Mouse (Mus musculus) adrenal gland, postnatal 25 days (tissue): ENCODE results near the gene Trp53rka. TPM values are rescaled to one million over a fixed set of nuclear protein-coding genes. Genes with fewer than 3 reads are reported as not detected.

Source experiments
- DNase-seq: peaks from one replicate; pipeline ENCODE4 v3.0.0; 2021; ENCODE audit warnings: mixed read lengths
- total RNA-seq: library from RNA; stranded (reverse); gene quantifications from 2 replicates; pipeline ENCODE4 v1.2.3, GENCODE M21; 2021

The Trp53rka gene
- total RNA-seq, 1 experiment from 2014 or later = 15.4 TPM

DNA sequence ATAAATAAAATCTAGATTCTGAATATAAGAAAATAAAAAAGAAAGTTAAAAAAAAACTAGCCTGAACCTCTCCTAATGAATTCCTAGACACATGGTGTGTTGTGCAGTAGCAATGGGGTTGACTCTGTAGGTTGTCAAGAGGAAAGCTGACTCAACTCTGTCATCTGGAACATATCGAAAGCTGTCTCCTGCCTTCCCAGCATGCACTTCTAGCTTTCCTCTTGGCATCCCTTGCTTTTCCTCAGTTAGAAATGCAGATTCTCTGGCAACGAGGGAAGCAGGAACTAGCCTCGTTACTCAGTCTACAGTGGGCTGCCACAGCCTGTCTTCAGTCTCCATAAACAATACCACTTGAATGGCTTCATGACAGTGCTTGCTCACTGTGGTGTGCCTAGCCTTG, 7.3 kb downstream of the Trp53rka start:
- DNase-seq = no peak

DNA sequence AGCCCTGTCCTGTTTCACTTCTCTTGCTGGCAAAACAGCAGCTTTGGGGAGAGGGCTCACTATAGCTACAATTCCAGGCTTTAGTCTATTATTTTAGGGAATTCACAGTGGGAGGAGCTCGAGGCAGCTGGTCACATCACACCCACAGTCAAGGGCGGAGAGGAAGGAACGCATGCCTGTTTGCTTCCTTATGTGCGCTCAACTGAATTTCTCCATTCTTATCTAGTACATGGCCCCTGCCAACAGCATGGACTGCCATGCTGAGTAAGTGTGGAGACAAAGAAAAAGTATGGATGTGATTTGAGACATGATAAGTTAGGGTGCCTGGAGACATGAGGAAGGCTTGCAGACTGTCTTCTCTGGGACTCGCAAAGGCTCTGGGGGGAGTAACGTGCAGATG, 9.0 kb downstream of the Trp53rka start:
- no peak for DNase-seq

DNA sequence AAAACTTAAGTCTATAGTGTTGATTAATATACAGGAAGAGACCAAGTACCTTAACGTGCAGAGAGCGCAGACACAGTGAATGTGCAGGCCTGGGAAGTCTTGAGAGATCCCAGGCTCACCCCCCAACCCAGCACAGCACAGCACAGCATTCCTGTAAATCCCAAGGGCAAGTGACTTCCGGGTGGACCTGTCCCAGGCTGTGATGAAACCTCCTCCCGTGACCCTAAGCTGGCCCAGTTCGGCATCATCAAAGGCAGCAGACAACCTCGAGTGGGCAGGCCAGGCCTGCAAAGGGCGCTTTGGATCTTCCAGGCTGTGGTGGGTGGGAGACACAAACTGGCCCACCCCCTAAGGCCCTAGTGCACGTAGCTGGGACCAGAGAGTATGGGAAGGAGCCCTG, 11.1 kb downstream of the Trp53rka start:
- no peak for DNase-seq

DNA sequence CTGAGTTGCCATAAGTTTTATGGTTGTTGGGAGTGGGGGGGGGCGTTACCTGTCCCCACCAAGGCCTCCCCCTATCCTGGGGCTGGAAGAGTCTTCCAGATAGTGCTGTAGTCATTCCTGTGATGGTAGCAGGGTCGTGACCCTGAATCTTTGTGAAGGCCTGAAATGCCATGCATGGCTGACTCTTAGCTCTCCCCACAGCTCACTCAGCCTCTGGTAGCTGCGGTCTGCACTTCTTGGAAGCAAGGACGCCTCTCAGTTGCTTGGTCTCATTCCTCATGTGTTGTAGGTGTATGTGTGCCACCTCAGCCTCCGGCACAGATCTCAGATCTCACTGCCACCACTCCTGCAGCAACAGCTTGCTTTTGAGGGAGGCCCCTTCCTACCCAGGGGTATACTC, 17.3 kb downstream of the Trp53rka start:
- DNase-seq = no peak

DNA sequence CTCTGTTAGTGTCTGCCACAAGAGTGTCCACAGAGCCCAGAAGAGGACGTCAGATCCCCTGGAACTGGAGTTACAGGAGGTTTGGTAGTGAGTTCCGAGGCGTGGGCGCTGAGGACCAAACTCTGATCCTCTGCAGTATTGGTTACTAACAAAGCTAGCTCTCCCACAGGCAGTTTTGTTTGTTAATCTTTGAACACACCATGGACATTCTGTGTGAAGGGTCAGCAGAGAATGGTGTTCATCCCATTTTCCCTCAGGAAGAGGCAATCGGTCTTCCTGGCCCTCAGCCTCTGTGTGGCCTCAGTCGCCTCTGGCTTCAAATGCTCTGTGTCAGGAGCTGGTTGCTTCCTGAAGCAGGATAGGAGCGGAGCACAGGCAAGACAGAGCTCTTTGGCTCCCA, 17.7 kb downstream of the Trp53rka start:
- DNase-seq = no peak

DNA sequence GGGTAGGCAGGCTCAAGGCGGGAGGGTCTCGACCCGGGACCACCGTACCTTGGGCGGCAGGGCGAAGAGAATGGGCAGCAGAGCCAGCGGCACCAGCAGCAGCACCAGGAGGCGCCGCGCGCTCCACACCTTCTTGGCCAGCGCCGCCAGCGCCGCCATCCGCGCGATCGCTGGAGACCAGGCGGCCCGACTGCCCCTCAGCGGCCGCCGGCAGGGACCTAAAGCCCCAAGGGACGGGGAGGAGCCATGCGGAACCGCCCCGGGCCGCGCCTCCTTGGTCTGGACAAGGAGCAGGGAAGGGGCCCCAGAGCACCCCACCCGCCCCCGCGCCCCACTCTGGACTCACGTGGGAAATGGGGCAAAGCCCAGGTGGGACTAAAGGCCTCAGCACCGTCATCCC, 20.1 kb downstream of the Trp53rka start, which contains the start of gene Slc13a3:
TSS of gene Slc13a3 (minus strand) at position 228 of the 400 bp plus-strand sequence.
- no peak for DNase-seq

DNA sequence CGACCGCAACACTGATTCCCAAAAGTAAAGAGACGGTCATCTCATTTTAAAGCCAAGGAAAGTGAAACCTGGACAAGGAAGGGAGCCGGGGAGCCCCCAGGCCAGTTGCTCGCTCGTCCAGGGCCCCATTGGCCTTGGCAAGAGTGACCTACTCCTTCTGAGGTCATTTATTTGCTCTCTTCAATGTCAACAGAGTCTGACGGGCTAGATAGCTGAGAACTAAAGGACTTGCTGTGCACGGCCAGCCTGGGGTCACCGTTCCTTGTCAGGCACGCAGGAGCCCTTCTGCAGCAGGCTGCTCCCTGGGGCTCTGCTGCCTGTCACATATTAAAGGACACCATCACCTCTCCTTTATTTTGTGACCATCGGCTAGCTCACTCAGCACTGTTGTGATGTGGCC, 21.2 kb downstream of the Trp53rka start:
- no peak for DNase-seq

DNA sequence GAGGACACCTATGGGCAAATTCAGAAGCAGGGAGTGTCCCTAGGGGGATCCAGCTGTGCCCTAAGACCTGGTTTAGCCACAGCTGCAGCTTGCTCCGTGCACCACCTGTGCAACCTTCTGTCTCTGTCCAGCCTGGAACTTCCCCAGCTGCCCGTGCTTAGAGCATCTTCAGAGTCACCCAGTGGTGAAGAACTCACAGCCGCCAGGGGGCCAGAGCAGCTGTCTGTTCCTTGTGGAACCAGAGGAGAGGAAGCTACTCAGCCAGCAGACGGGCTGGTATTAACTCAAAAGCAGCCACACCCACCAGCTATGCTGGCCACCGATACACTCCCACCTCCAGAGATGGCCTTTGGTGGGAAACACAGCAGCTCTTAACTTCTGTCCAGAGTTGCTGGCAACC, 23.0 kb downstream of the Trp53rka start:
- no peak for DNase-seq

DNA sequence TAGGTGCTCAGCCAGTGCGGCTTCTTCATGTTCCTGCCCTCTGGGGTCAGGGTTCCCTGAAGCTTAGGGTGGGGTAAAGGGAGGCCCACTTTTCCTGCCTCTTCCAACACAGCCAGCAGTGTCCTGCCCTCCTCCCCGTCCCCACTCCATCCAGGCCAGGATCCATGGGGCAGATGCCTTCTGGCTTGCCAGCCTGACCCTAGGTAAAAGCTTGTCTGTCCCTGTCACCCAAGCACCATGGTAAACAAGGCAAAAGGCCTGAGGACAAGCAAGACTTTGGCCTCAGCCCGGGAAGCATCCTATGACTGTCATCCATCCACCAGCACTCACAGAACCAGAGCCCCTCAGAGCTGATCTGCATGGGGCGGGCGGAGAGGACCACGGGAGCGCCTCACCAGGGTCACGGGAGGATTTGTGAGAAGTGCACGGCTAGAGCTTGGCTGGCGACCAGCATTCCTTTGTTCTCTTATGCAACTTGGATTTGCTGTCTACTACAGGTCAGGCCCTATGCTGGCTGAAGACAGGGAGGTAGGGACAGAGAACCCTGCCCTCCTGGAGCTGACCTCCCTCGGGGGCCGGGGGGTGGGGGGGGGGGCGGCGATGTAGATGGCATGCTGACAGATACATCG, 25.2 kb downstream of the Trp53rka start:
- DNase-seq = no peak

DNA sequence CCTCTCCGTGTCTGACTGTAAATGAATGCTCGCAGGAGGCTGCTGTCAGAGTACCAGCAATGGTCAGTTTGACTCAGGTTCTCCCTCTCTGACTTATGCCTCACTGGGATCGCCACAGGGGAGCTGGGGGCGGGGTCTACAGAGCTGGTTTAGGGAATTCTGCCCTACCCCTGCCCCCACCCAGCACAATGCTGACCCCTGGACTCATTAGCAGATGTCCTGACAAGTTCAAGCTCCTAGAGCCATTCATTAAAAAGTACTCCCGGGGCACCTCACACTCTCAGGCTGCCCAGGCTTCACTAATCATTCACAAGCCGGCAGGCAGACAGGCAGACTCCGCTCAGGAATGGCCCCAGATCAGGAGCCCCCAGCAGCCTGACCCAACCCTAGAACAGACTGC, 33.5 kb downstream of the Trp53rka start:
- DNase-seq = no peak

DNA sequence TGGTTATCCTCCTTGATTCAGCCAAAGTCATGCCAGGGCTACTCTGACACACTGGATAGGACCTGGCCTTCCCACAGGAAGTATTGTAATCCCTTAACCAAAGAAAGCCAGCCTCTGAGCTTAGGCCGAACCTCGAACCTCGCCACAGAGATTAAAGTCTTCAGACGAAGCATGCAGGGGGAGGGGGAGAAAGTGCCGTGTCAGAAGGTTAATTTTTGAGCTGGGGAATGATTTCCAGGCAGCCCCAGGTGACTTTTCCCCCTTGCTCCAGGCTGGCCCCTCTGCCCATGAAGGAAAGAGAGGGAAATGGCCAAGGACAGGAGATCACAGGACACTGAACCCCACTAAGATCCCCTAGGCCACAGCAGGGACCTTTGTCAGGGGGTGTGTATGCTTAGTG, 34.9 kb downstream of the Trp53rka start:
- no peak for DNase-seq

DNA sequence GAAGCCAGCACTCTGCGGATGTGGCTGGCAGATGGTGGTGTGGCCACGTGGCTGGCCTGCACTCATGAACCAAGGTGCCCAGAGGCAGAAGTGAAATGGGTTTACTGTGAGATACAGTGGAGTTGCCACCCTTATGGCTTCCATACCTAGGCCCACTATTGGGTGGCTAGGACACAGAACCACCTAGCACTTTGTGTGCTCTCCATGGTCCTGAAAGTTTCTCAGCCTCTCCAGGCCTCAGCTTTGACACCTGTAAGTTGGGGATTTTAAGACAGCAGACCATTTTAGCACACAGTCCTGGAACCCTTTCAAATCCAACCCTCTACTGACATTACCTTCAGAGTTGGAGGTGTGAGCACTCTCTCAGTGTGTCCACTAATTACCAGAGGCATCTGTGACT, 36.4 kb downstream of the Trp53rka start:
- DNase-seq = no peak

DNA sequence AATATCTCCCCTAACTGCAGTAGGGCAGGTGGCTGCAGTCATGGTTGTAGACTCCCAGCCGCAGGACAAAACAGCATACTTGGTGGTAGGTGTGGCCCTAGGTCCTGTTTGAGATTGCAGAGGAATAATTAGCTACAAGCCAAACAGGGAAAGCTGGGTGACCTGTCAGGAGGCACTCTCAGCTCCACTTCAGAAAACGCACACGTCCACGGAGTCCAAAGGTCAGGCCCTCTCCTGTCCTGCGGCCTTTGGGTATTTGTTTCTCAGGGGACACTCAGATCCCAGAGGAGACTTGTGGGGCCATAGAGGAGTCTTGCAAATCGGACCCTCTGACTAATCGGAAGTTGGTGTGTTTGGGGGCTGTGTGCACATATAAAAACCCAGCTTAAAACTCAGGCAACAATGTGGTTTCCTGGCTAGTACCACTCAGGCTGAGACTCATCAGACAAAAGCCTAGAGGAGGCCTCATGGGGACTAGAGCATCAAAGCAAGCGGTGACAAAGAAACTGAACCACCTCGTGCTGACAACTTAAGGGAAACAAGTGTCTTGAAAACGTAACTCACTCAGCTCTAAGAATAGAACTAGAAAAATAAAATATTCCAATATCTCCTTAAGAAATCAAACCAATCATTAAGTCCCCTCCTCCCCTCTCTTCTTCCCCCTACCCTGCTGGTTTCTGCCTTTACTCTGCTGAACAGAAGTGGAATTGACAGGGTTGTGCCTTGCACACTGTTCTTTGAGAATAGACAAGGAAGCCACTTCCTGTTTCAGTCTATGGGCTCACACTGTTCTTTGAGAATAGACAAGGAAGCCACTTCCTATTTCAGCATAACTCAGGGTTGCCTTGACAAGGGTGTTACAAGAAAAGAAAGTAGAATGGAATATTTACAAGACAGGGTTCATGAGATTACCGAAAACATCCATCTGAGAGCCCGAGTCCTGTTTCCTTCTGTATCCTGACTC, 40.1 kb downstream of the Trp53rka start:
- DNase-seq = no peak

DNA sequence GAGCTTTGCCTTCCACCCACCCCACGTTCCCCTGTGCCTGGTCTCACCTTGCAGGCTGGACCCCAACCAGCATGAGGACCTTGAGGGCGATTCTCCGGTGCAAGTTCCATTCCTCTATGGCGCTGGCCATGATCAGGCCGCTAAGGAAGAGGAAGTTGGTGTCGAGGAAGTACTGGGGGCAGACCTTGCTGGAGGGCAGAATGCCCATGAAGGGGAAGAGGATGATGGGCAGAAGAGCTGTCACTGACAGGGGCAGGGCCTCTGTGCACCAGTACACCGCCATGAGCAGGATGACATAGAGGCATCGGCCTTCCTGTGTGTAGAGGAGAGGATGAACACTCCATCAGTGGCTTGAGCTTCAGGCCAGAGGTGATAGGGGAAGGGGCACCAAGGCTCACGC, 44.6 kb downstream of the Trp53rka start:
- DNase-seq = no peak

DNA sequence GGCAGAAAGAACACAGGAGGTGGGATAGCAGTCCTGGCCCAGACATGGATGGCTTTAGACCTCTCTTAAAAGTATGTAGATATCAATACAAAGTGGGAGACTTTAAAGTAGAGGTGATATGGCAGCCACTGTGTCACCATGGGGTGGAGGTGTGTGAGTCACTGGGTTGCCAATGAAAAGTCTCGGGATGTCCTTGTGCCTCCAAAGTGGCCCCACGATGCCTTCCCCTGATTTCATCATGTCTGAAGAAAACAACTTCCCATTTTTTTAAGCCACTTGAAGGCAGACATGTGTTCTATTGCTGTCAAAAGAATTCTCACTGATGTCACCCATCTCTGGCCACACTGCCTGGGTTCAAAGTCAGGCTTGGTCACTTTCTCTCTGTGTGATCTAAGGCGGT, 48.3 kb downstream of the Trp53rka start:
- no peak for DNase-seq

DNA sequence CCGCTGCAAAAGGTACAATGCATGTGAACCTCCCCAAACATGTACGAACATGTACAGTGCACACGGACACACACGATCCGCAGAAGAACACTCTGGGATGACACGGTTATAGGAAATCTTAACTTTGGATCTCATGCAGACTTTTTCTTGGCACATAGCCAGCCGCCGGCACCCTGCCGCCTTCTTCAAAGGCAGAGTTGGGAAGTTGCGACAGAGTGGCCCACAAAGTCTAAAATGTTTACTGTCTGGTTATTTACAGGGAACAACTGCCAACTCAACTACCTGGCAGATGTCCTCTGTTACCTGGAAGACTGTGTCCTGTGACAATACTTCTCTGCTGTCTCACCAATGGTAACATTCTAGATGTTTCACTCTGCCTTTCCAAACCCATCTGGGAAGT, 50.1 kb downstream of the Trp53rka start:
- DNase-seq = peak; percentile 66

DNA sequence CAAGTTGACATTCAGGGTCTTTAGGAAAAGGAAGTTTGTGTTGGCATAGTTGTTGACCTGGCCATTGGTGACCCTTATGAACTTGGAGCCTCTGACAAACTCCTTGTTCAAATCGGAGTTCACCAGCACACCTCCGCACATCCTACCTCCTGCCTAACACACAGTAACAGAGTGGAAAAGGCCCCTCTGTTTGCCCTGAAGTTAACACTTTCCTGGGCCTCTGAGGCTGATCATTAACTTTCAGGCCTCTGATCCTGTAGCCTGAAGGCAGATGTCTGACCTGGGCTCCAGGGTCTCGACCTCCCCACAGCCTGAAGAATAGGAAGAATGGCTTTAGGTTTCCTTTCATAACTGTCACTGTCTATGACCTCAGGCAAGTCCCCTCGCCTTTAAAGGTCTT, 51.5 kb downstream of the Trp53rka start:
- no peak for DNase-seq

Other genes with a start within 250 kb of the Trp53rka start
- gene Slc35c2, start 205.5 kb downstream of the Trp53rka start, total RNA-seq = 53.0 and 62.2 TPM in 2 replicates
- 27.7 and 27.9 TPM in 2 replicates for gene Elmo2, start 166.8 kb downstream of the Trp53rka start, total RNA-seq
- not detected in 2 replicates for gene Zfp663, start 124.6 kb downstream of the Trp53rka start, total RNA-seq
- gene Zfp334, start 105.1 kb downstream of the Trp53rka start, total RNA-seq = 5.3 and 6.3 TPM in 2 replicates
- gene Ocstamp, start 92.9 kb downstream of the Trp53rka start, total RNA-seq = 0.15 TPM in 1 of 2 replicates, not detected in the other
- 0.58 and 1.5 TPM in 2 replicates for gene Slc13a3, start 20.1 kb downstream of the Trp53rka start, total RNA-seq
- gene Slc2a10, start 10.5 kb upstream of the Trp53rka start, total RNA-seq = 0.43 and 0.82 TPM in 2 replicates
- gene Eya2, start 101.7 kb upstream of the Trp53rka start, total RNA-seq = 2.2 and 3.8 TPM in 2 replicates